Mouse (Mus musculus): Measurements from ENCODE around the gene Pde2a. TPM values are rescaled to one million over a fixed set of nuclear protein-coding genes. Genes with fewer than 3 reads are reported as not detected.

The Pde2a gene
- polyA plus RNA-seq, 1 experiment from 2014 or later, result 22.5 TPM

- Histone ChIP-seq H3K4me2 (ENCODE audit: low read depth, low read length) (no peak overlapping the region), H3K27ac (ENCODE audit: low read length) (no peak overlapping the region), H3K27me3 (ENCODE audit: control insufficient read depth, insufficient read depth, low read depth, low read length) (no peaks in the 10 kb centered on the region; the same call in 1 of the 2 replicates), H3K4me3 (ENCODE audit: low read length) (no peak overlapping the region), H3K9ac (ENCODE audit: low read length) (no peak overlapping the region), H3K4me1 (replicated peaks; ENCODE audit: control insufficient read depth, insufficient read depth, low read length) (peaks cover 31% of the 10 kb centered on the region), H3K9me3 (ENCODE audit: control insufficient read depth, low read length) (no peaks in the 10 kb centered on the region), H3K36me3 (ENCODE audit: control insufficient read depth, insufficient read depth, low read length) (no peaks in the 10 kb centered on the region)
- 63% methylated on average over 11 of the region's 11 CpGs for WGBS
- no peak for ATAC-seq (ENCODE audit: low read depth)
These were observed 40.1 kb downstream of the Pde2a start for GRCm38 (mm10) chr7:101461571-101461970.

DNA sequence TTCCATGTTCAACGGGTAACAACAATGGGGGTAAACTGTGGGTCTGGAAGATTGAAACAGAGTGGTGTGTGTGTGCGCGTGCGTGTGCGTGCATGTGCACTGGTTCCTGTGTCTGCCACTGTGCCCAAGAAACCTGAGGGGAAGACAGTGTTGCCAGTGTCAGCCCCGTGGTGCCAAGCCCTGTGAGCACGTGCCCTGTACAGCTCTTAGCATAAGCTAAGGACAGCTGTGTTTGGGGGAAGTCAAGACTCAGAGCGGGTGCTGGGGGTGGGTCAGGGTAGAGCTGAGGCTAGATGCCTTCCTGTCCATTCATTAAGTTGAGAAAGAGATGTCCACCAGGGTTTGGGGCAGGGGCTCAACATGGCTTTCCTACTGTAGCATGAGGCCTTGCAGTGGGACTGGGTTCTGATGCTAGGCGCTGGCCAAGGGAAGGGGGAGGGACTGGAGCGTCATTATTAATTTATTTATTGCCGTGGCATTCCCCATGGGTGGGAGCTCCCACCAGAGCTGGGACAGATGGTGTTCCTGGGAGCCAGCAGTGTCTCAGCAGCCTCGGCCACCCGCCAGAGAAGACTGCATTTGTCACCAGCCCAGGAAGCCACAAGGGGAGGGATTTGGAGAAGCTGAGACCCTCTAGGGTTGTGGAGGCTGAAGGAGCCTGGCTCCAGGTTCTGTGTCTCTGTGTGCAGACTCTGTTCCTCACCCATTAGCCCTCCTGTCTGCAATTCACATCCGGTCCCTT is 41.0 kb downstream of the Pde2a start:
- H3K4me2 ChIP-seq (ENCODE audit: low read depth, low read length), result no peak overlapping the region
- no peaks in the 10 kb centered on the region for H3K9me3 ChIP-seq (ENCODE audit: control insufficient read depth, low read length)
- no peak for ATAC-seq (ENCODE audit: low read depth)
- H3K27me3 ChIP-seq (ENCODE audit: control insufficient read depth, insufficient read depth, low read depth, low read length), result no peaks in the 10 kb centered on the region; the same call in 1 of the 2 replicates
- H3K4me3 ChIP-seq (ENCODE audit: low read length), result no peak overlapping the region
- H3K27ac ChIP-seq (ENCODE audit: low read length), result no peak overlapping the region
- H3K36me3 ChIP-seq (ENCODE audit: control insufficient read depth, insufficient read depth, low read length), result no peaks in the 10 kb centered on the region
- 66% methylated on average over 14 of the region's 14 CpGs for WGBS
- peaks cover 39% of the 10 kb centered on the region for H3K4me1 ChIP-seq (replicated peaks; ENCODE audit: control insufficient read depth, insufficient read depth, low read length)
- no peak overlapping the region for H3K9ac ChIP-seq (ENCODE audit: low read length)

- H3K9me3 ChIP-seq (ENCODE audit: control insufficient read depth, low read length), result no peaks in the 10 kb centered on the region
- H3K27ac ChIP-seq (ENCODE audit: low read length), result no peak overlapping the region
- no peaks in the 10 kb centered on the region; the same call in 1 of the 2 replicates for H3K27me3 ChIP-seq (ENCODE audit: control insufficient read depth, insufficient read depth, low read depth, low read length)
- H3K9ac ChIP-seq (ENCODE audit: low read length), result no peak overlapping the region
- H3K4me1 ChIP-seq (replicated peaks; ENCODE audit: control insufficient read depth, insufficient read depth, low read length), result peaks cover 36% of the 10 kb centered on the region
- no peak for ATAC-seq (ENCODE audit: low read depth)
- H3K4me3 ChIP-seq (ENCODE audit: low read length), result no peak overlapping the region
- no peaks in the 10 kb centered on the region for H3K36me3 ChIP-seq (ENCODE audit: control insufficient read depth, insufficient read depth, low read length)
- no peak overlapping the region for H3K4me2 ChIP-seq (ENCODE audit: low read depth, low read length)
- 70% methylated on average over 11 of the region's 11 CpGs for WGBS
These were observed 42.3 kb downstream of the Pde2a start for GRCm38 (mm10) chr7:101463665-101464271.

DNA sequence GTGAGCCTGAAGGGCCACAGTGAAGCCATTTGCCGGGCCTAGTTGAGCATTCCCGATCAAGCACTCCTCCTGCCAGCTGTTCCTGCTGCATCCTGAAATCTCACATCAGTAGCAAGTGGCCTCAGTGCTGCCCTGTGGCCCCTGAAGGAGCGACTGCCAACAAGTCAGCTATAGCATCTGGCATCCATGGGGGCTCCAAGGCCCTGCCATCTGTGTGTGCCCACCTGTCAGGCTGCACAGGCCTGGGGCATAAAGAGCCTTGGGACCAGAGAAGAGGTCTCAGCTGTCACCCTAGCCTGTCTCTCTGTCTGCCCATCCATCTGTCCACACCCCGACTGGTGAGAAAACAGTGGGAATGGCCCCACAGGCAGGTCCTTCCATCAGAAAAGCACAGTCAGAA is 43.4 kb downstream of the Pde2a start:
- no peak overlapping the region for H3K9ac ChIP-seq (ENCODE audit: low read length)
- H3K9me3 ChIP-seq (ENCODE audit: control insufficient read depth, low read length), result no peaks in the 10 kb centered on the region
- 0 out of 2 replicates have a peak, but pooled peaks have one; percentile 1 for ATAC-seq (ENCODE audit: low read depth)
- H3K27ac ChIP-seq (ENCODE audit: low read length), result no peak overlapping the region
- no peaks in the 10 kb centered on the region for H3K36me3 ChIP-seq (ENCODE audit: control insufficient read depth, insufficient read depth, low read length)
- H3K27me3 ChIP-seq (ENCODE audit: control insufficient read depth, insufficient read depth, low read depth, low read length), result no peaks in the 10 kb centered on the region; the same call in 1 of the 2 replicates
- no peak overlapping the region for H3K4me2 ChIP-seq (ENCODE audit: low read depth, low read length)
- 36% methylated on average over 4 of the region's 4 CpGs for WGBS
- H3K4me3 ChIP-seq (ENCODE audit: low read length), result no peak overlapping the region
- peaks cover 34% of the 10 kb centered on the region for H3K4me1 ChIP-seq (replicated peaks; ENCODE audit: control insufficient read depth, insufficient read depth, low read length)

- Histone ChIP-seq H3K4me2 (ENCODE audit: low read depth, low read length) (peak overlapping the region; percentile 0; the same call in 1 of the 2 replicates), H3K4me1 (replicated peaks; ENCODE audit: control insufficient read depth, insufficient read depth, low read length) (peaks cover 30% of the 10 kb centered on the region), H3K27ac (ENCODE audit: low read length) (peak overlapping the region; percentile 58), H3K9ac (ENCODE audit: low read length) (no peak overlapping the region), H3K36me3 (ENCODE audit: control insufficient read depth, insufficient read depth, low read length) (no peaks in the 10 kb centered on the region), H3K9me3 (ENCODE audit: control insufficient read depth, low read length) (no peaks in the 10 kb centered on the region), H3K27me3 (ENCODE audit: control insufficient read depth, insufficient read depth, low read depth, low read length) (no peaks in the 10 kb centered on the region; the same call in 1 of the 2 replicates), H3K4me3 (ENCODE audit: low read length) (no peak overlapping the region)
- WGBS, result 11% methylated on average over 14 of the region's 14 CpGs
- peak; percentile 68 for ATAC-seq (ENCODE audit: low read depth)
These were observed 43.9 kb downstream of the Pde2a start for GRCm38 (mm10) chr7:101465392-101465791.

DNA sequence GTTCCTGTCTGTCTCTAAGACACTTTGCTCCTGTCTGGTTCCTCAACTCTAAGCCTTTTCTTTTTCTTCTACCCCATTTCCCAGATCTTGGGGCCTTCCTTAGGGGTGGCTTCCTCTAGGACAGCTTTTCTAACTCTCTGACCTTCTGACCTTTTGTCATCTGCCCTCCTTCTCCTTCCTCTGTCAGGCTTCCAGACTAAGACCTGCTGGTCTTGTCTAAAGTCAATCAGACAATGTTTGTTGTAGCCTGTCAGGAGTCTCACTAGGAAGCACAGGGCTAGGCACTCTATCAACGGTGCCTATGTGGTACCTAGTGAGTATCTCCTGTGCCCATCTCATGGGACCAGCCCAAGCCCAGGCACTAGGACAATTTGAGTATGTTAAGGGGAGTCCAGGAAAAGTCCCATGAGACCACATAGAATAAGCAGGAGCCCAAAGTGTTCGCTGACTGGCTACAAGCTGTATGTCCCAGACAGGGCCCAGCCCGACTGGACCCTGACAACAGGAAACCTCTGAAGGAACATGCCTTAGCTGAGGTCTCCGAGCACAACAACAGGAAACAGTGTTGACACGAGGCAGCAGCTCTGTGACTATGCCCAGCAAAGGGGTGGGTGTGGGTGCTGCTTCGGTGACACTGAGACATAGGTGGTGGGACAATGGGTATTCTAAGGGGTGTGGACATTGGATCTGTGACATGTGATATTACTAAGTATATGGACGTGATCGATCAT is 44.5 kb downstream of the Pde2a start:
- no peaks in the 10 kb centered on the region for H3K36me3 ChIP-seq (ENCODE audit: control insufficient read depth, insufficient read depth, low read length)
- no peak overlapping the region for H3K9ac ChIP-seq (ENCODE audit: low read length)
- peak; percentile 50 for ATAC-seq (ENCODE audit: low read depth)
- no peaks in the 10 kb centered on the region; the same call in 1 of the 2 replicates for H3K27me3 ChIP-seq (ENCODE audit: control insufficient read depth, insufficient read depth, low read depth, low read length)
- H3K27ac ChIP-seq (ENCODE audit: low read length), result peak overlapping the region; percentile 58
- H3K4me1 ChIP-seq (replicated peaks; ENCODE audit: control insufficient read depth, insufficient read depth, low read length), result peaks cover 29% of the 10 kb centered on the region
- H3K4me3 ChIP-seq (ENCODE audit: low read length), result no peak overlapping the region
- WGBS, result 68% methylated on average over 8 of the region's 8 CpGs
- peak overlapping the region; percentile 0; the same call in 1 of the 2 replicates for H3K4me2 ChIP-seq (ENCODE audit: low read depth, low read length)
- H3K9me3 ChIP-seq (ENCODE audit: control insufficient read depth, low read length), result no peaks in the 10 kb centered on the region

DNA sequence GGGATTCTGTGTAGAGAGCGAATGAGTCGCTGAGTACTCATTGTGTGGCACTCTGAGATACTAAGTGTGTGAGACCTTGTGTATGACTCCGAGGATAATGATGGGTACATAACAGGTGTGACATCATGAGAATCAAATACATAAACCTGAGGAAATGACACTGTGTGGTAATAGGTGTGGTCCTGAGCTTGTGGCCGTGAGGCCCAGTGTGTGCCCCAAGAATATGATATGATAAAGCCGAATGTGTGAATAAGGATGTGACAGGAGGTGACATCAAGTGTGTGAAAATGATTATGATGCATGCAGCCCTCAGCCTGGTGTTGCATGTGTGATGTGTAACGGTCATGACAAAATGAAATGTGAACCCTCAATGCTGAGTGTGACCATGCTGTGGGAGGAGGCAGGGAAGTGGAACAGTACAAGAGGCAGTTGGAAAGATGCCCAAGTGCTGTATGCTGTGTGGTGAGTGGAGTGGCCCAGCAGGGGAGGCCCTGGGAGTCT is 45.1 kb downstream of the Pde2a start:
- Histone ChIP-seq H3K9ac (ENCODE audit: low read length) (no peak overlapping the region; the same call in 1 of the 2 replicates), H3K9me3 (ENCODE audit: control insufficient read depth, low read length) (no peaks in the 10 kb centered on the region), H3K27me3 (ENCODE audit: control insufficient read depth, insufficient read depth, low read depth, low read length) (no peaks in the 10 kb centered on the region; the same call in 1 of the 2 replicates), H3K27ac (ENCODE audit: low read length) (0 out of 2 replicates have a peak overlapping the region, but pooled peaks have one; percentile 32), H3K4me1 (replicated peaks; ENCODE audit: control insufficient read depth, insufficient read depth, low read length) (peaks cover 29% of the 10 kb centered on the region), H3K4me3 (ENCODE audit: low read length) (no peak overlapping the region), H3K36me3 (ENCODE audit: control insufficient read depth, insufficient read depth, low read length) (no peaks in the 10 kb centered on the region), H3K4me2 (ENCODE audit: low read depth, low read length) (no peak overlapping the region)
- WGBS, result 65% methylated on average over 6 of the region's 6 CpGs
- peak; percentile 69 for ATAC-seq (ENCODE audit: low read depth)

DNA sequence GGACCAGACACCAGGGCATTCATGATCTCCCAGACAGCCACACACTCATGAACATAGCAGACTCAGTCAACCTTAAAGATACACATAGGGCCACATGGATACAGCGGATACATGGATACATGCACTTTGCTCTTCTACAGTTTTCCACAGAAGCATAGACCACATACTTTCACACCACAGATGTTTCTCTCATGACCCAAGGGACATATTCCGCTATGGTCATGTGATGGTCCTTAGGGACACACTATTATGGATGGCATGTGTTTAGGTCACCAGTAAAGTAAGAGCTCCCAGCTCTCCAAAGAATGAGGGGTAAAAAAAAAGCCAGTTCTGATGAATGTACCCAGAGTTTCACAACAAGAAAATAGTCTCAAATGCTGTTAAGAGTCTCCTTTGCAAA is 49.9 kb downstream of the Pde2a start:
- WGBS, result 82% methylated on average over 2 of the region's 2 CpGs
- Histone ChIP-seq H3K9me3 (ENCODE audit: control insufficient read depth, low read length) (no peaks in the 10 kb centered on the region), H3K36me3 (ENCODE audit: control insufficient read depth, insufficient read depth, low read length) (no peaks in the 10 kb centered on the region), H3K4me3 (ENCODE audit: low read length) (no peak overlapping the region), H3K4me2 (ENCODE audit: low read depth, low read length) (no peak overlapping the region), H3K9ac (ENCODE audit: low read length) (no peak overlapping the region), H3K27ac (ENCODE audit: low read length) (no peak overlapping the region), H3K27me3 (ENCODE audit: control insufficient read depth, insufficient read depth, low read depth, low read length) (no peaks in the 10 kb centered on the region), H3K4me1 (replicated peaks; ENCODE audit: control insufficient read depth, insufficient read depth, low read length) (peaks cover 20% of the 10 kb centered on the region)
- ATAC-seq (ENCODE audit: low read depth), result no peak

Data from lung, embryonic 16.5 days (tissue).